Mouse (Mus musculus): Measurements from ENCODE around the gene Vps45. TPM values are rescaled to one million over a fixed set of nuclear protein-coding genes. Genes with fewer than 3 reads are reported as not detected.
A peak's percentile ranks its signal among the peaks of the same experiment; 100 is the strongest.

Vps45 gene
- polyA plus RNA-seq, 1 experiment: 4.1 TPM

DNA sequence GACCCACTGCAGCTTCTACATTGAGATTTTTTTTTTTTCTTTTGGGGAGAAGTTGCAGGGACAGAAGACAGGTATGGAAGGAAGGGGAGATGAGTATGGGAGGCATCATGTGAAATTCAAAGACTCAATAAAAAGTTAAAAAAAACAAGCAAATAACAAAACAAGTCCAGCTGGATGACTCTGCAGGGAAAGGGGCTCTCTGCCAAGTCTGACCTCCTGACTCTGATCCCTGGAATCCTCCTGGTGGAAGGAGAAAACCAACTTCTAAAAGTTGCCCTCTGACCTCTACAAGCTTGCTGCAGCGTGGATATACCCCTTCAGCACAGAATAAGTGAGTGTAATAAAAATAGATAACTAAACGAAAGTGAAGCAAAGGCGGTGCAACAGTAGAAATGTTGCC lies 20.4 kb upstream of the Vps45 start:
- no peak overlapping the region for H3K27ac ChIP-seq (ENCODE audit: control insufficient read depth, insufficient read depth, low read depth, low read length)
- H3K4me3 ChIP-seq (ENCODE audit: control insufficient read depth, low read depth, low read length): no peak overlapping the region
- H3K4me1 ChIP-seq (ENCODE audit: control insufficient read depth, insufficient read depth, low read length): no peaks in the 10 kb centered on the region
- TF ChIP-seq CTCF (IDR thresholded peaks at IDR 0.05; ENCODE audit: control insufficient read depth, insufficient read depth, insufficient replicate concordance, low read depth, low read length) (no peak), POLR2A (IDR thresholded peaks at IDR 0.05; ENCODE audit: control insufficient read depth, low read depth, low read length) (no peak)
- H3K36me3 ChIP-seq (ENCODE audit: control insufficient read depth, insufficient read depth, low read length): no peaks in the 10 kb centered on the region
- H3K27me3 ChIP-seq (ENCODE audit: control insufficient read depth, insufficient read depth, low read length): no peaks in the 10 kb centered on the region

DNA sequence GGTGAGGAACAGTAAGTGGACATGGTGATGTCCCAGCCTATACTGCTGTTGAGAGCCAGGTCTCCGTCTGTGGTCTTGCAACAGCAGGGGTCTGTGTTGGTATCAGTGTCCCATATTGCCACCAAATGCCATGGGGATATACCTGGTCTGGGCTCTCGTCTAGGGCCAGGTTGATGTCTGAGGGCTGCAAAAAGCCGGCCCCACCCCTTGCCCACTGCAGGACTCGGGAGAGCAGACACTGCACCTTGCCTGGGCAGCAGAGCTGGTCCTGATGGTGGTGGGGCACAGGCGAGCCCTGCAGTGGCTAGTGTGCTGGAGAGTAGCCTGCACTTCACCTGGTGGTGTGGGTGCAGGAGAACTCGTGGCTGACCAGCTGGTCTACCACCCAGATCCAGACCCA lies 19.8 kb upstream of the Vps45 start:
- H3K36me3 ChIP-seq (ENCODE audit: control insufficient read depth, insufficient read depth, low read length): no peaks in the 10 kb centered on the region
- H3K27me3 ChIP-seq (ENCODE audit: control insufficient read depth, insufficient read depth, low read length): no peaks in the 10 kb centered on the region
- no peak for TF ChIP-seq CTCF (IDR thresholded peaks at IDR 0.05; ENCODE audit: control insufficient read depth, insufficient read depth, insufficient replicate concordance, low read depth, low read length)
- no peak; the same call in 1 of the 2 replicates for TF ChIP-seq POLR2A (IDR thresholded peaks at IDR 0.05; ENCODE audit: control insufficient read depth, low read depth, low read length)
- H3K4me3 ChIP-seq (ENCODE audit: control insufficient read depth, low read depth, low read length): no peak overlapping the region
- no peaks in the 10 kb centered on the region for H3K4me1 ChIP-seq (ENCODE audit: control insufficient read depth, insufficient read depth, low read length)
- no peak overlapping the region for H3K27ac ChIP-seq (ENCODE audit: control insufficient read depth, insufficient read depth, low read depth, low read length)

DNA sequence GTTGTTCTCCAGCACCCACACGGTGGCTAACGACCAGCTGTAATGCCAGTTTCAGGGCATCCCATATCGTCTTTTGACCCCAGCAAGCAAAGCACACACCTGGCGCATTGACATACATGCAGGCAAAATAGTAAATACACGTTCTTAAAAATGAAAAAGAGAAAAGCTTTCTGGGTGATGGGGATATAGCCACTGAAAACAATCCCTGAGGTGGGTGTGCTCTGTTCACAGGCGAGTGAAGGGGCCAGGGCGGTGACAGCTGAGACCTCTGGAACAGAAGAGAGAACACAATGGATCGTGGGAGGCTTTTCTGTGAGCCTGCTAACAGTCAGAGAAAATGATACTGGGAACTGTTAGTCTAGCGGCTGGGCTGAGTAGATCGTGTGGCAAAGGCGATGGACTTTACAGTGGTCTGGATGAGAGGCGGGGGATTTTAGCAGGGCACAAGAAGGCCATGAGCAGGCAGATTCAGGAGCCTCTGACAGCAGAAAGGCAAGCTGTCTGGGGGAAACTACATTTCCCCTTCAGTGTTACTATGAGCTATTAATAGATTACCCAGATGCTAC lies 14.7 kb upstream of the Vps45 start:
- no peak overlapping the region for H3K27ac ChIP-seq (ENCODE audit: control insufficient read depth, insufficient read depth, low read depth, low read length)
- H3K4me3 ChIP-seq (ENCODE audit: control insufficient read depth, low read depth, low read length): no peak overlapping the region
- H3K36me3 ChIP-seq (ENCODE audit: control insufficient read depth, insufficient read depth, low read length): no peaks in the 10 kb centered on the region
- no peaks in the 10 kb centered on the region for H3K27me3 ChIP-seq (ENCODE audit: control insufficient read depth, insufficient read depth, low read length)
- TF ChIP-seq CTCF (IDR thresholded peaks at IDR 0.05; ENCODE audit: control insufficient read depth, insufficient read depth, insufficient replicate concordance, low read depth, low read length): no peak
- no peaks in the 10 kb centered on the region; the same call in 1 of the 2 replicates for H3K4me1 ChIP-seq (ENCODE audit: control insufficient read depth, insufficient read depth, low read length)

DNA sequence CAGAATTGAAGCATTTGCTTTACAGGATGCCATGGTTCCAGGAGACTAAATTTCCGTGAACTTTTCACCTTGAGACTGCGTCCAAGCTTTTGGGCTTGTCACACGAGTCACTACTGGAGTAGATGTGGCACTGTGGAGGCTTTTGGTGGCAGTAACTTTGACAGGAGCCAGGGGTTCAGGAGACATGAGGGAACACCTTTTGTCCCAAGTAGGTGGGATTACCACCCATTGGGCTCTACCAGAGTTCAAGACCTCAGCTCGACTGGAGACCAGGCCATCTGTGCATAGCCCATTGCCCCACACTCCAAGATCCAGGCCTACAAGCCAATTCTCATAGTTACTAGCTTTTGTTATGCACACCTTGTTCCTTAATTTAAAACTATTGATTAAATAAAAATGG lies 12.0 kb upstream of the Vps45 start:
- H3K36me3 ChIP-seq (ENCODE audit: control insufficient read depth, insufficient read depth, low read length): no peaks in the 10 kb centered on the region
- no peaks in the 10 kb centered on the region for H3K27me3 ChIP-seq (ENCODE audit: control insufficient read depth, insufficient read depth, low read length)
- peaks cover 3% of the 10 kb centered on the region for H3K4me1 ChIP-seq (ENCODE audit: control insufficient read depth, insufficient read depth, low read length)
- H3K4me3 ChIP-seq (ENCODE audit: control insufficient read depth, low read depth, low read length): no peak overlapping the region
- no peak overlapping the region for H3K27ac ChIP-seq (ENCODE audit: control insufficient read depth, insufficient read depth, low read depth, low read length)
- TF ChIP-seq POLR2A (IDR thresholded peaks at IDR 0.05; ENCODE audit: control insufficient read depth, low read depth, low read length) (no peak), CTCF (IDR thresholded peaks at IDR 0.05; ENCODE audit: control insufficient read depth, insufficient read depth, insufficient replicate concordance, low read depth, low read length) (no peak)

DNA sequence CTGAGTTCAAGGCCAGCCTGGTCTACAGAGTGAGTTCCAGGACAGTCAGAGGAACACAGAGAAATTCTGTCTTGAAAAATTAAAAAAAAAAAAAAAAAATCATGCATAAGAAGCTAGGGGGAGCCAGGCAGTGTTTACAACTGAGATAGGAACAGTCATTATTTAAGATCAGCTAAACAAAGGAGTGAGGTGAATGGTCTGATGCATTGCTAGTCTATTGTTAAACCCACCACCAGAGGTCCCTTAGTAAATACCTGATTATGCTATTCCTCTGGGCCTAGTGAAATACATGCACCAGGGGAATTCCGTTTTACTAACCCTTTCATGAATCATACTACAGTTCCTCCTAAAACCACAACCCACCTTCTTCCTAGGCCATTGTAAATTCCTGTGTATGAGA lies 11.3 kb upstream of the Vps45 start:
- Histone ChIP-seq H3K4me3 (ENCODE audit: control insufficient read depth, low read depth, low read length) (no peak overlapping the region; the same call in 1 of the 2 replicates), H3K4me1 (ENCODE audit: control insufficient read depth, insufficient read depth, low read length) (peaks cover 3% of the 10 kb centered on the region), H3K27ac (ENCODE audit: control insufficient read depth, insufficient read depth, low read depth, low read length) (no peak overlapping the region), H3K27me3 (ENCODE audit: control insufficient read depth, insufficient read depth, low read length) (no peaks in the 10 kb centered on the region), H3K36me3 (ENCODE audit: control insufficient read depth, insufficient read depth, low read length) (no peaks in the 10 kb centered on the region)
- TF ChIP-seq POLR2A (IDR thresholded peaks at IDR 0.05; ENCODE audit: control insufficient read depth, low read depth, low read length) (no peak), CTCF (IDR thresholded peaks at IDR 0.05; ENCODE audit: control insufficient read depth, insufficient read depth, insufficient replicate concordance, low read depth, low read length) (no peak)

DNA sequence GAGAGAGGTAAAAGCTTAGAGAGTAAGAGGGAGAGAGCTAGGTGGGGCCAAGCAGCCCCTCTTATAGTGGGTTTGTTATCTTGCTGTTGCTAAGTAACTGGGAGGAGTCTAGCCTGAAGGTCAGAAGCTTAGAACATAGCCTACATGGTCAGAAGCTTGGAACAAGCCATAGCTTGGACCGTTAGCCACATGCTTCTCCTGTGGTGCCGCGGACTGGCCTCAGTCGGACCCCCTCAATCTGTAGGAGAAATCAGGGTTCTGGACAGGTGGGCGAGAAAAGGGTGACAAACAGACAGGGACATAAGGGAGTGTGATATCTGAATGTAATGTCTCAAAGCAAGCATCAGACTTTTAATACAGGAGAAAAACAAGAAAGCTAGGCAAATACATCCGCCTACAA lies 10.8 kb upstream of the Vps45 start:
- H3K36me3 ChIP-seq (ENCODE audit: control insufficient read depth, insufficient read depth, low read length): no peaks in the 10 kb centered on the region
- H3K27ac ChIP-seq (ENCODE audit: control insufficient read depth, insufficient read depth, low read depth, low read length): no peak overlapping the region
- TF ChIP-seq POLR2A (IDR thresholded peaks at IDR 0.05; ENCODE audit: control insufficient read depth, low read depth, low read length) (no peak), CTCF (IDR thresholded peaks at IDR 0.05; ENCODE audit: control insufficient read depth, insufficient read depth, insufficient replicate concordance, low read depth, low read length) (no peak)
- peak overlapping the region; percentile 12; the same call in 1 of the 2 replicates for H3K4me3 ChIP-seq (ENCODE audit: control insufficient read depth, low read depth, low read length)
- H3K27me3 ChIP-seq (ENCODE audit: control insufficient read depth, insufficient read depth, low read length): no peaks in the 10 kb centered on the region
- H3K4me1 ChIP-seq (ENCODE audit: control insufficient read depth, insufficient read depth, low read length): peaks cover 3% of the 10 kb centered on the region

DNA sequence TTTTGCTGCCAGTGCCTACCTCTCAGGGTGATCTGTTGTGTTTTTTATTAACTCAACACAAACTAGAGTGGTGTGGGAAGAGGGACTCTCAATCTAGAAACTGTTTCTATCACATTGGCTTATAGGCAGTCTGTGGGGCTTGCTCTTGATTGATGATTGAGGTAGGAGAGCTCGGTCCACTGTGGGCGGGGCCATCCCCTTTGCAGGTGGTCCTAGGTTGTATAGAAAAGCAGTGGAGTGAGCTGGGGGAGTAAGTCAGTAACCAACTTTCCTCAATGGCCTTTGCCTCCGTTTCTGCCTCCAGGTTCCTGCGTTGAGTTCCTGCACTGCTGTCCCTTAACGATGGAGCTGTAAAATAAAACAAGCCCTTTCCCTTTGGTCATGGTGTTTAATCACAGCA lies 8.5 kb upstream of the Vps45 start:
- H3K27ac ChIP-seq (ENCODE audit: control insufficient read depth, insufficient read depth, low read depth, low read length): no peak overlapping the region
- H3K4me1 ChIP-seq (ENCODE audit: control insufficient read depth, insufficient read depth, low read length): peaks cover 3% of the 10 kb centered on the region
- no peak overlapping the region for H3K4me3 ChIP-seq (ENCODE audit: control insufficient read depth, low read depth, low read length)
- H3K27me3 ChIP-seq (ENCODE audit: control insufficient read depth, insufficient read depth, low read length): no peaks in the 10 kb centered on the region
- H3K36me3 ChIP-seq (ENCODE audit: control insufficient read depth, insufficient read depth, low read length): no peaks in the 10 kb centered on the region
- no peak for TF ChIP-seq CTCF (IDR thresholded peaks at IDR 0.05; ENCODE audit: control insufficient read depth, insufficient read depth, insufficient replicate concordance, low read depth, low read length)
- no peak for TF ChIP-seq POLR2A (IDR thresholded peaks at IDR 0.05; ENCODE audit: control insufficient read depth, low read depth, low read length)
